Mouse (Mus musculus) liver, embryonic 14.5 days (tissue): ENCODE measurements around the gene Rtn1.

Experiments
- CTCF ChIP-seq: IDR thresholded peaks from 2 replicates; pipeline ENCODE4 v1.5.1; 2016; ENCODE audit warnings: antibody characterized with exemption, low read depth, control low read depth
- EP300 ChIP-seq: IDR thresholded peaks from 2 replicates; pipeline ENCODE4 v1.6.1; 2016; ENCODE audit warnings: antibody characterized with exemption, low read depth

DNA sequence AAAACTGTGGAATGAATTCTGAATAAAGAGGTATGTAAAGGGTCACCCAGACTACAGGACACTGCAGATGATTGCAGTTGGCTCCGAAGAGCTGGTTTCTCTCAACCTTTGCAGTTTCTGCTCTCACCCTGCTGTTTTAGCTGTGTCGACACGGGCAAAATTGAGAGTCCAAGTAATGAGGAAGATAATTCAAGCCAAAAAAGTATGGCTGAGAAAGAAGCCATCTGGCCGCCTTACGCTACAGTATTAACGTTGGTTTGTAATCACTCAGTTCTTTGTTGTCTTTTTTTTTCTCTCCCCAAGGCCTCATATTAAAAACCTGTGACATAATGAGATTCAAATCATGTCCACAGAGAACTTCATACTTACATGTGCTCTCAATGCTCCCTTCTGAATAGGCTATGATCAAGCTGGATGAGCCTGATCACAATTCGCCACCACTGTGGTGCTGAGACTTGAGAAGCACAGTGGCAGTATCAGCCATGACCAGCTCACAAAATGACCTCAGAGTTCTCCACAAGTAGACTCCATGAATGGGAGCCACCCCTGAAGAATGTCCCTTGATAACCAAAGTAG lies 76.9 kb downstream of the Rtn1 start:
- TF ChIP-seq CTCF (no peak), EP300 (no peak)
